Mouse (Mus musculus): ENCODE data around the gene Trim34b. TPM values are rescaled to one million over a fixed set of nuclear protein-coding genes. Genes with fewer than 3 reads are reported as not detected.
"Not testable (repeated sequence)": the region's sequence is repeated elsewhere in the genome, so short reads cannot be mapped to it uniquely, and the experiment has no call there.

Trim34b gene
- polyA plus RNA-seq (2012): not detected in 2 replicates

- not testable (repeated sequence) for H3K36me3 ChIP-seq (ENCODE audit: control insufficient read depth); H3K4me3 ChIP-seq (replicated peaks); H3K9me3 ChIP-seq (ENCODE audit: control insufficient read depth, low read length)
Measured at GRCm38 (mm10) chr7:104329171-104329570, at the start of gene Trim34b. Gene Trim34b (plus strand): TSS chr7:104329471.

GRCm38 (mm10) chr7:104287576-104288443 lies 41.5 kb upstream of the Trim34b start, which contains the start of gene Trim5:
Gene Trim5 (minus strand): TSS chr7:104288094.
- H3K4me1 ChIP-seq (ENCODE audit: control insufficient read depth); H3K4me3 ChIP-seq (replicated peaks); H3K27me3 ChIP-seq (ENCODE audit: control insufficient read depth): not testable (repeated sequence)

More at GRCm38 (mm10) chr7:104329171-104329570, at the start of gene Trim34b:
- H3K4me1 ChIP-seq (ENCODE audit: control insufficient read depth); H3K27me3 ChIP-seq (ENCODE audit: control insufficient read depth): not testable (repeated sequence)

GRCm38 (mm10) chr7:104290641-104291040 lies 38.6 kb upstream of the Trim34b start:
- Histone ChIP-seq H3K27me3 (ENCODE audit: control insufficient read depth) (no peaks in the 10 kb centered on the region), H3K36me3 (ENCODE audit: control insufficient read depth) (no peaks in the 10 kb centered on the region), H3K4me3 (replicated peaks) (no peak overlapping the region), H3K9me3 (ENCODE audit: control insufficient read depth, low read length) (no peaks in the 10 kb centered on the region), H3K4me1 (ENCODE audit: control insufficient read depth) (no peaks in the 10 kb centered on the region)
- TF ChIP-seq TAL1 (IDR thresholded peaks at IDR 0.05; ENCODE audit: low read length) (no peak), GATA1 (IDR thresholded peaks at IDR 0.05; ENCODE audit: low read length) (no peak)

More at GRCm38 (mm10) chr7:104287576-104288443, 41.5 kb upstream of the Trim34b start, which contains the start of gene Trim5:
- H3K9me3 ChIP-seq (ENCODE audit: control insufficient read depth, low read length); H3K36me3 ChIP-seq (ENCODE audit: control insufficient read depth): not testable (repeated sequence)

GRCm38 (mm10) chr7:104291638-104292400 lies 37.5 kb upstream of the Trim34b start:
- H3K4me3 ChIP-seq (replicated peaks): no peak overlapping the region
- no peak for TF ChIP-seq GATA1 (IDR thresholded peaks at IDR 0.05; ENCODE audit: low read length)
- no peak for TF ChIP-seq TAL1 (IDR thresholded peaks at IDR 0.05; ENCODE audit: low read length)

GRCm38 (mm10) chr7:104314796-104315353 lies 14.4 kb upstream of the Trim34b start:
- Histone ChIP-seq H3K36me3 (ENCODE audit: control insufficient read depth) (no peaks in the 10 kb centered on the region), H3K4me1 (ENCODE audit: control insufficient read depth) (no peaks in the 10 kb centered on the region), H3K9me3 (ENCODE audit: control insufficient read depth, low read length) (no peaks in the 10 kb centered on the region), H3K4me3 (replicated peaks) (no peak overlapping the region), H3K27me3 (ENCODE audit: control insufficient read depth) (no peaks in the 10 kb centered on the region)
- TF ChIP-seq TAL1 (IDR thresholded peaks at IDR 0.05; ENCODE audit: low read length) (no peak), GATA1 (IDR thresholded peaks at IDR 0.05; ENCODE audit: low read length) (no peak)

More at GRCm38 (mm10) chr7:104291638-104292400, 37.5 kb upstream of the Trim34b start:
- Histone ChIP-seq H3K27me3 (ENCODE audit: control insufficient read depth) (no peaks in the 10 kb centered on the region), H3K4me1 (ENCODE audit: control insufficient read depth) (no peaks in the 10 kb centered on the region), H3K36me3 (ENCODE audit: control insufficient read depth) (no peaks in the 10 kb centered on the region), H3K9me3 (ENCODE audit: control insufficient read depth, low read length) (no peaks in the 10 kb centered on the region)

GRCm38 (mm10) chr7:104315369-104316080 lies 13.7 kb upstream of the Trim34b start, which contains the start of gene Trim12a:
Gene Trim12a (minus strand): TSS chr7:104315466.
- H3K9me3 ChIP-seq (ENCODE audit: control insufficient read depth, low read length); H3K27me3 ChIP-seq (ENCODE audit: control insufficient read depth); H3K4me1 ChIP-seq (ENCODE audit: control insufficient read depth); H3K4me3 ChIP-seq (replicated peaks); H3K36me3 ChIP-seq (ENCODE audit: control insufficient read depth): not testable (repeated sequence)

- H3K36me3 ChIP-seq (ENCODE audit: control insufficient read depth): no peaks in the 10 kb centered on the region
- no peaks in the 10 kb centered on the region for H3K27me3 ChIP-seq (ENCODE audit: control insufficient read depth)
- no peaks in the 10 kb centered on the region for H3K4me1 ChIP-seq (ENCODE audit: control insufficient read depth)
- H3K4me3 ChIP-seq (replicated peaks): no peak overlapping the region
- TF ChIP-seq TAL1 (IDR thresholded peaks at IDR 0.05; ENCODE audit: low read length) (no peak), GATA1 (IDR thresholded peaks at IDR 0.05; ENCODE audit: low read length) (no peak)
- H3K9me3 ChIP-seq (ENCODE audit: control insufficient read depth, low read length): no peaks in the 10 kb centered on the region
Measured at GRCm38 (mm10) chr7:104322028-104322427, 7.2 kb upstream of the Trim34b start.

GRCm38 (mm10) chr7:104335547-104335946 lies 6.3 kb downstream of the Trim34b start:
- H3K4me1 ChIP-seq (ENCODE audit: control insufficient read depth); H3K4me3 ChIP-seq (replicated peaks); H3K27me3 ChIP-seq (ENCODE audit: control insufficient read depth); H3K36me3 ChIP-seq (ENCODE audit: control insufficient read depth); H3K9me3 ChIP-seq (ENCODE audit: control insufficient read depth, low read length): not testable (repeated sequence)

- not testable (repeated sequence) for H3K36me3 ChIP-seq (ENCODE audit: control insufficient read depth); H3K9me3 ChIP-seq (ENCODE audit: control insufficient read depth, low read length); H3K4me1 ChIP-seq (ENCODE audit: control insufficient read depth); H3K27me3 ChIP-seq (ENCODE audit: control insufficient read depth); H3K4me3 ChIP-seq (replicated peaks)
Measured at GRCm38 (mm10) chr7:104340744-104341143, 11.5 kb downstream of the Trim34b start.

GRCm38 (mm10) chr7:104348043-104348442 lies 18.8 kb downstream of the Trim34b start:
- H3K4me1 ChIP-seq (ENCODE audit: control insufficient read depth); H3K9me3 ChIP-seq (ENCODE audit: control insufficient read depth, low read length); H3K36me3 ChIP-seq (ENCODE audit: control insufficient read depth); H3K27me3 ChIP-seq (ENCODE audit: control insufficient read depth); H3K4me3 ChIP-seq (replicated peaks): not testable (repeated sequence)
